Mouse (Mus musculus) hindbrain, embryonic 14.5 days (tissue): ENCODE measurements around the gene Copz2. TPM values are rescaled to one million over a fixed set of nuclear protein-coding genes. Genes with fewer than 3 reads are reported as not detected.
A peak's percentile ranks its signal among the peaks of the same experiment; 100 is the strongest.

Experiments
- ATAC-seq: fragments of 200-750 bp; cut with Nextera tagmentation; 2 replicates; pipeline ENCODE4 v1.8.0; 2017; ENCODE audit warnings: moderate number of reproducible peaks, mild to moderate bottlenecking, moderate TSS enrichment, moderate library complexity; ENCODE audit not compliant: low FRiP score
- DNase-seq: peaks from one replicate; pipeline ENCODE4 v3.0.0-alpha.2; 2015; ENCODE audit warnings: low spot score
- H3K27ac ChIP-seq: fragments of 300-500 bp; sonication (generic); 2 replicates; pipeline ENCODE4 v1.5.1; 2014; ENCODE audit warnings: mild to moderate bottlenecking, moderate library complexity
- H3K27me3 ChIP-seq: fragments of 300-500 bp; sonication (generic); 2 replicates; pipeline ENCODE4 v1.6.1; 2014; ENCODE audit warnings: mild to moderate bottlenecking, low read length, mixed read lengths; ENCODE audit not compliant: control insufficient read depth, insufficient read depth
- H3K36me3 ChIP-seq: fragments of 300-500 bp; sonication (generic); replicated peaks from 2 replicates; pipeline ENCODE4 v1.6.1; 2014; ENCODE audit not compliant: control insufficient read depth, insufficient read depth
- H3K4me1 ChIP-seq: fragments of 300-500 bp; sonication (generic); replicated peaks from 2 replicates; pipeline ENCODE4 v1.6.1; 2014; ENCODE audit warnings: antibody characterized with exemption, low read length, mixed read lengths; ENCODE audit not compliant: control insufficient read depth, insufficient read depth
- H3K4me2 ChIP-seq: fragments of 300-500 bp; sonication (generic); replicated peaks from 2 replicates; pipeline ENCODE4 v1.6.1; 2014; ENCODE audit warnings: mild to moderate bottlenecking, moderate library complexity
- H3K4me3 ChIP-seq: fragments of 300-500 bp; sonication (generic); replicated peaks from 2 replicates; pipeline ENCODE4 v1.5.1; 2014; ENCODE audit warnings: mild to moderate bottlenecking, low read length
- H3K9ac ChIP-seq: fragments of 300-500 bp; sonication (generic); 2 replicates; pipeline ENCODE4 v1.6.1; 2014
- H3K9me3 ChIP-seq: fragments of 300-500 bp; sonication (generic); 2 replicates; pipeline ENCODE4 v1.6.1; 2016; ENCODE audit warnings: low read length; ENCODE audit not compliant: control insufficient read depth
- WGBS: fragments of 180-500 bp; shearing (Covaris S2); extraction: QIAGEN DNeasy Blood & Tissue Kit; methylation state at CpG from one replicate; pipeline ENCODE4 v1.1.7; 2014; 5-methylcytosine and 5-hydroxymethylcytosine counted together
- polyA plus RNA-seq: library from polyadenylated mRNA; unstranded; fragments of >200 nt; fragmentation: Nextera tagmentation; extraction: Ambion mirVana; gene quantifications from 2 replicates; pipeline ENCODE4 v1.2.1, GENCODE M21; 2014

The Copz2 gene
- polyA plus RNA-seq, 1 experiment from 2014 or later, result 29.7 TPM

GRCm38 (mm10) chr11:96872441-96873379 lies 23.0 kb downstream of the Copz2 start:
- Histone ChIP-seq H3K9ac (peak overlapping the region; percentile 55), H3K36me3 (no peaks in the 10 kb centered on the region), H3K4me3 (no peak overlapping the region), H3K27ac (peak overlapping the region; percentile 100), H3K4me1 (peaks cover 54% of the 10 kb centered on the region), H3K27me3 (no peaks in the 10 kb centered on the region), H3K9me3 (no peaks in the 10 kb centered on the region), H3K4me2 (peak overlapping the region; percentile 15)
- WGBS, result 3% methylated on average over 24 of the region's 24 CpGs
- DNase-seq, result peak; percentile 52
- peak; percentile 22 for ATAC-seq

DNA sequence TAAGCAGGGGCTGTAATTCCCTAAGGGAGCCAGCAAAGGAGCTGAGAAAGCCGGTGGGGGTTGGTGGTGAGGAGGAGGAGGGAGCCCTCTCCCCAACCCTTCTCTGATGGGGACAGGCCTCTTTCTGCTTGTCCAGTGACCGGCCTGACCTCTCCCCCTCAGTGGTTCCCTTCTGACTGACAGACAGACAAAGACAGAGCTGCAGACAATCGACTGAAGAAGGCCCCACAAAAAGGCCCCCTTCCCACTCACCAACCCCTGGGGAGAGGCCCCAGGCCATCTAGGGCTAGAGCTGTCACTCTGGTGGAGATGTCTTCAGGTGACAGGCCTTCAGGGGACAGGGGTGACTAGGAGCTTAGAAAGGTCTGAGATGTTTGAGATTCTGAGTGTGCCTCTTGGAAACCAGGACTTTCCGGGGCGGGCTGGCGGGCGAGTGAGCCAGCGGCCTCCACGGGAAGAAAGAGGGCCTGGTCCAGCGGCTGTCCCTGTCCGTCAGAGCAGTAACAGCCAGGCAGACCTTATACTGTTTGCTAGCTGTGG lies 24.0 kb downstream of the Copz2 start:
- Histone ChIP-seq H3K9ac (peak overlapping the region; percentile 55; the same call in 1 of the 2 replicates), H3K27ac (peak overlapping the region; percentile 100), H3K4me1 (peaks cover 59% of the 10 kb centered on the region), H3K9me3 (no peaks in the 10 kb centered on the region), H3K27me3 (no peaks in the 10 kb centered on the region), H3K4me2 (peak overlapping the region; percentile 15; the same call in 1 of the 2 replicates), H3K4me3 (no peak overlapping the region), H3K36me3 (no peaks in the 10 kb centered on the region)
- DNase-seq, result no peak
- WGBS, result 9% methylated on average over 11 of the region's 11 CpGs
- ATAC-seq, result no peak

GRCm38 (mm10) chr11:96875270-96875669 lies 25.6 kb downstream of the Copz2 start:
- Histone ChIP-seq H3K9ac (peak overlapping the region; percentile 32), H3K4me1 (peaks cover 68% of the 10 kb centered on the region)
- 9% methylated on average over 4 of the region's 4 CpGs for WGBS

DNA sequence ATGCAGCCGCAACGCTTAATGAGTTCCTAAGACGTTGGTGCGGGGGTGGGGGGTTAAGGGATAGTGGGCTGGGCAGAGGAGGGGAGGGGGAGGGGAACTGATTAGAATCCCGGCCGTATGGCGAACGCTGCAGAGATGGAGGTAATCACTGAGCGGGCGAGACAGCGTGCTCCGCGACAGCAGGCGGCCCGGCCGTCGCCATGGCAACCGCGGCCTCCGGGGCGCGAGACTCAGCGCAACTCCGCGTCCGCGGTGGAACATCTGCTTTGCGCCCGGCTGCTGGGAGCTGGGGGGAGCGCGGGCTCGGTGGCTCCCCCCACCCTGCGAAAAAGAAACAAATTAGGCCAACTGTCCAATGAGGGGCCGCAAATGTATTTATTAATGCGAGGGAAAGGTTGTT lies 26.1 kb downstream of the Copz2 start:
- peak; percentile 90 for DNase-seq
- peak; percentile 86 for ATAC-seq
- under 1% methylated on average over 35 of the region's 35 CpGs for WGBS
- peak overlapping the region; percentile 32; the same call in 1 of the 2 replicates for H3K9ac ChIP-seq
- H3K4me1 ChIP-seq, result peaks cover 68% of the 10 kb centered on the region
- peak overlapping the region; percentile 100 for H3K27ac ChIP-seq
- peak overlapping the region; percentile 61 for H3K4me2 ChIP-seq
- peak overlapping the region; percentile 8; the same call in 1 of the 2 replicates for H3K4me3 ChIP-seq
- no peaks in the 10 kb centered on the region for H3K27me3 ChIP-seq
- H3K9me3 ChIP-seq, result no peaks in the 10 kb centered on the region
- no peaks in the 10 kb centered on the region for H3K36me3 ChIP-seq

More at GRCm38 (mm10) chr11:96875270-96875669, 25.6 kb downstream of the Copz2 start:
- Histone ChIP-seq H3K4me2 (peak overlapping the region; percentile 61), H3K9me3 (no peaks in the 10 kb centered on the region), H3K4me3 (peak overlapping the region; percentile 8; the same call in 1 of the 2 replicates), H3K27ac (peak overlapping the region; percentile 100), H3K36me3 (no peaks in the 10 kb centered on the region), H3K27me3 (no peaks in the 10 kb centered on the region)
- ATAC-seq (no peak), DNase-seq (no peak)

DNA sequence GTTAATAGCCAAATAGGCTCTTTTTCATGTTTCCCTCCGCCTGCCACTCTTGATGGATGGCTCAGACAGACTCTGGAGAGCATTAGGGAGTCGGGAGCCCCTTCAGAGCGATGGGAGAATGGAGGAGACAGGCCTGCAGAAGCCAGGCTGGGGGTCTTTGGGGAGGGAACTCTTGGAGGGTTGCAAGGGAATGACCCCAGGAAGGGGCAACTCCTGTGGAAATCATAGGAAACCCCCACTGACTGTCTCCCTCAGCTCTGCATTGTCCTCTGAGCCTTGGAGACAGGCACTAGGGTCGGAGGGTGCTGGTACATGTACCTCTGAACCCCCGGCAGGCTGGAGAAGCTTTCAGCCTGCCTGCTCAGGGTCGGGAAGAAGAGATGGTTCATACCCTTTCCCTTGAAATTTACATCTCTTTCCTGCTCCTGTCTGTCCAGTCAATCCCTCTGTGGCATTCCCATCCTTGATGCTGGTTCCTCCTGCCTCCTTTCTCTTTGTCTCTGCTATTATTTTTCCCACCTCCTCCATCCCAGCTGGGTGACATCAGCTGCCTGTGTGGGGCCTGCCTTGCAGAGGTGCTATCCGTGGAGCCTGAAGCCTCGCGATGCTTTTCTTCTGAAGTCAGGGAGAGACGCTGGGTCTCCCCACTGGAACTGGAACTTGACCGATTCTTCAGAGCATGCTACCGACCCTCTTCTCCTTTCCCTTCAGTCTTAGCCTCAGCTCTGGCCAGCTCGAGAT lies 26.8 kb downstream of the Copz2 start:
- Histone ChIP-seq H3K36me3 (no peaks in the 10 kb centered on the region), H3K27me3 (no peaks in the 10 kb centered on the region), H3K9me3 (no peaks in the 10 kb centered on the region), H3K4me2 (peak overlapping the region; percentile 61), H3K4me3 (0 out of 2 replicates have a peak overlapping the region, but pooled peaks have one; percentile 8), H3K4me1 (peaks cover 68% of the 10 kb centered on the region), H3K27ac (peak overlapping the region; percentile 100), H3K9ac (peak overlapping the region; percentile 65)
- WGBS, result 2% methylated on average over 13 of the region's 13 CpGs
- DNase-seq, result peak; percentile 48
- peak; percentile 60 for ATAC-seq

DNA sequence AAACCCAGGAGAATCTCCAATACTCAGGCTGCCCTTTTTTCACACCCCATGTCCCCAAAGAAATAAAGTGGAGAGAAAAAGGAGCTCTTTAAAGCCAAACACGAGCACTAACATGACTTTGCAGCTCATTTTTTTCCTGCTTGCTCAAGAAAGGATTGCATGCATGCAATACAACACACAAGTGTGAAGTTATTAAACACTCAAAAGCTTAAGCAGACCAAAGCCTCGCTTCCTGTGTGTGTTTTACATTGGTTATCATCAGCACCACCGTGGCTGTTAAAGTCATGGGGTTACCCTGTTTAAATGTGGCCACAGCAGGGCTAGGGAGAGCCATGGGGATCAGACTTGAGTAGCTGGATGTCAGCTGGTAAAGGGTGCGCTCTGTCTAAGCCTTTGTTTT lies 27.4 kb downstream of the Copz2 start:
- Histone ChIP-seq H3K4me3 (no peak overlapping the region), H3K9ac (peak overlapping the region; percentile 65), H3K4me2 (no peak overlapping the region), H3K36me3 (no peaks in the 10 kb centered on the region), H3K27ac (peak overlapping the region; percentile 100), H3K27me3 (no peaks in the 10 kb centered on the region), H3K9me3 (no peaks in the 10 kb centered on the region), H3K4me1 (peaks cover 68% of the 10 kb centered on the region)
- WGBS, result 23% methylated on average over 4 of the region's 4 CpGs
- ATAC-seq (no peak), DNase-seq (no peak)

DNA sequence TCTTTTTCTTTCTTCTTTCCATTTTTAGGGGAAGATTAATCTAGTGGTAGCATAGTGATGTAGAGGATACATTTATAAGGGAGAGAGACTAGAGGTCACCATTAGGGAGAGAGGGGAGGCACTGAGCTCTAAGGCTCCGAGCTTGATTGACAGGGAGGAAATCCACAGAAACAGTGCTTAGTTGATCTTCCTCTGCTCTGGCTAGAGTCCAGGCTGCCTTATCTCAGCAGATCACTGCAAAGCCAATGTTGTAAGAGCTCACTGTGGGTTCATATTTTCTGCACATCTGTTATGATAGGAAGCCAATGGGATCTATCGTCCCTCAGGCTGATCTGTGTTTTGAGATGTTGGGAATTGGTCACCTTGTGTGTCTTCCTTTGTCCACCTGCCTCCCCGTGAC lies 29.0 kb downstream of the Copz2 start:
- 16% methylated on average over 3 of the region's 3 CpGs for WGBS
- Histone ChIP-seq H3K9me3 (no peaks in the 10 kb centered on the region), H3K9ac (no peak overlapping the region), H3K4me3 (no peak overlapping the region), H3K4me1 (peaks cover 52% of the 10 kb centered on the region), H3K27ac (peak overlapping the region; percentile 100), H3K27me3 (no peaks in the 10 kb centered on the region), H3K4me2 (no peak overlapping the region), H3K36me3 (no peaks in the 10 kb centered on the region)
- ATAC-seq (no peak), DNase-seq (no peak)

- WGBS, result 6% methylated on average over 7 of the region's 7 CpGs
- Histone ChIP-seq H3K36me3 (no peaks in the 10 kb centered on the region), H3K4me1 (peaks cover 46% of the 10 kb centered on the region), H3K9ac (no peak overlapping the region), H3K4me2 (no peak overlapping the region), H3K27me3 (no peaks in the 10 kb centered on the region), H3K9me3 (no peaks in the 10 kb centered on the region), H3K27ac (peak overlapping the region; percentile 100), H3K4me3 (no peak overlapping the region)
- no peak for ATAC-seq
- no peak for DNase-seq
These were observed 29.7 kb downstream of the Copz2 start for GRCm38 (mm10) chr11:96879359-96879758.

GRCm38 (mm10) chr11:96880296-96880695 lies 30.6 kb downstream of the Copz2 start:
- ATAC-seq, result no peak
- no peaks in the 10 kb centered on the region for H3K36me3 ChIP-seq
- 74% methylated on average over 9 of the region's 9 CpGs for WGBS
- no peaks in the 10 kb centered on the region for H3K27me3 ChIP-seq
- peaks cover 39% of the 10 kb centered on the region for H3K4me1 ChIP-seq
- no peak overlapping the region for H3K4me3 ChIP-seq
- H3K9ac ChIP-seq, result no peak overlapping the region
- H3K27ac ChIP-seq, result no peak overlapping the region
- DNase-seq, result no peak
- H3K9me3 ChIP-seq, result no peaks in the 10 kb centered on the region
- no peak overlapping the region for H3K4me2 ChIP-seq
